Mouse (Mus musculus) E14TG2a.4 (cell line): ENCODE results near the gene C1qtnf7.

Source experiments
- CTCF ChIP-seq: conservative IDR thresholded peaks from 2 replicates; pipeline ENCODE4 v1.5.1; 2014; ENCODE audit warnings: low read length
- NANOG ChIP-seq: IDR thresholded peaks from 2 replicates; pipeline ENCODE4 v1.6.1; 2014; ENCODE audit warnings: borderline replicate concordance, low read length, mixed read lengths

DNA sequence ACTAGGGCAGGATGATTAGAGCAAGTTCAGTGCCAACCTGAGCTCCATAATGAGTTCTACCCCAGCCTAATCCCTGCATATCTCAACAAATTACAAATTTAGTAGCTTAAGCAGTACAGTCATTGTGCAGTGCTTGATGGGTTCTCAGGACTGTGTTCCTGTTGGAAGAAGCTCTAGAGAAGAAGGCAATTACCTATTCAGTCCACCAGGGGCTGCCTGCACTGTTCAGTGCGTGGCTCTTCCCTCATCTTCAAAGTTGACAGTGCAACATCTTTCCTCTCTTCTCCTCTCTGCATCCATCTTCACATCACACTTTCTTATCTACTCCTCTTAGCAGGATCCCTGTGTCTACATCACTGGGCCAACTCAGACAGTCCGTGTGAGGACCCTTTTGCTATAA lies 67.5 kb downstream of the C1qtnf7 start:
- TF ChIP-seq CTCF (peak; percentile 39), NANOG (no peak)
